Mouse (Mus musculus) monocyte, adult 5-6 weeks (primary cell): ENCODE measurements around the gene Gm7030. TPM values are rescaled to one million over a fixed set of nuclear protein-coding genes. Genes with fewer than 3 reads are reported as not detected.
A peak's percentile ranks its signal among the peaks of the same experiment; 100 is the strongest.
"Not testable (repeated sequence)": the region's sequence is repeated elsewhere in the genome, so short reads cannot be mapped to it uniquely, and the experiment has no call there.

Source experiments
- ATAC-seq: fragments of 153-309, 156-312 bp; replicated peaks from 2 replicates; pipeline ENCODE4 v1.8.0; 2017; ENCODE audit warnings: mild to moderate bottlenecking; ENCODE audit not compliant: low TSS enrichment, insufficient number of reproducible peaks, severe bottlenecking, poor library complexity, low FRiP score
- total RNA-seq: library from RNA; stranded (forward); fragments of 200-1000, 200-491, 200-594 nt; gene quantifications from 3 replicates; pipeline ENCODE4 v1.2.3, GENCODE M21; 2017

Gene Gm7030
- total RNA-seq, 1 experiment from 2014 or later, result not detected

DNA sequence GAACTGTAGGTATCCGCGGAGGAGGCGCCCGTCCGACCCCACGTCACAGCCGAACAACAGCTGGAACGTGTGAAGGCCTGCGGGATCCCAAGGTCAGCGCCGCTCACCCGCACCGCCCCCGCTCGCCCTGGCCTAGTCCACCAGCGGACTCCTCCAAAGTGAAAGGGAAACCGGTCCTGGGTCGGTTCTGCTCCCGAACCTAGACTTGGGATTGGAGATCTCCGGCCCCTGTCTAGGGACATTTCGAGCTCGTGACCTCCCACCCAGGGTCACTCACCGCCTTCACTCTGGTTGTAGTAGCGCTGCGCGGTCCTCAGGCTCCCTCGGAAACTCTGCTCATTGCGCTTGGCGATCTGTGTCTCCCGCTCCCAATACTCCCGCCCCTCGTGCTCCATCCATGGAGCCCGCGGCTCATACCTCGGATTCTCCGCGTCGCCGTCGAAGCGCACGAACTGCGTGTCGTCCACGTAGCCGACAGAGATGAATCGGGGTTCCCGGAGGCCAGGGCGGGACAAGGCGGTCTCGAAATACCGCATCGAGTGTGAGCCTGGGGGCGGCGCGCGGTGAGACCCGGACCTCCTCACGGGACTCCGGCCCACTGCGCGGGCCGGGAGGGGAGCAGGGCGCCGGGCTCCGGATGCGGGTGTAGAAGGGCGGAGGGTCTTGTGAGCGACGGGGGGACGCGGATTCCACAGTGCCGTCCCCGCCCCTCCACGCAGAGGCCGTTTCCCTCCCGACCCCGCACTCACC, 16.1 kb upstream of the Gm7030 start:
- peak; percentile 73 for ATAC-seq

DNA sequence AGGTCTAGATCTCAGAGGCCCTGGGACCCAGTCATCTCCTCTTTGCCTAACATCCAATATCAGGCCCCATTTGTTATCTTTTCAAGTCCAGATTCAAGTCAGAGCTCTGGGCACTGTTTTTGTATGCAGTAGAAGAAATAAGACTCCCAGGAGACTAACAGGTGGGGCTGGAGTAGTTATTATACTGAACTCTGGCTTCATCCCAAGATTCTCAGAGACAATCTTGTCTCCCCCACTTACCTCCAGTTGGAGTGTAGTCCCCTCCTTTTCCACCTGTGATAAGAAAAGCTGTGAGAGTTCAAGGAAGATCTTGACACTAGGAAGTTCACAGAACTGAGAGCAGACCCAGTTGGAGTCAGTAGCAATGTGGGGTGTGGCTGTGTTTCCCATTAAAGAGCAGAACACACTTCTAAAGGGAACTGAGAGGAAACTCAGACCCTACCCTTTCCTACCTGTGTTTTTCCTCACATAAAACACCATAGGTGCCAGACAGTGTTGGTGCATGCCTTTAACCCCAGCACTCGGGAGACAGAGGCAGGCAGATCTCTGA, 7.1 kb upstream of the Gm7030 start:
- ATAC-seq, result not testable (repeated sequence)

DNA sequence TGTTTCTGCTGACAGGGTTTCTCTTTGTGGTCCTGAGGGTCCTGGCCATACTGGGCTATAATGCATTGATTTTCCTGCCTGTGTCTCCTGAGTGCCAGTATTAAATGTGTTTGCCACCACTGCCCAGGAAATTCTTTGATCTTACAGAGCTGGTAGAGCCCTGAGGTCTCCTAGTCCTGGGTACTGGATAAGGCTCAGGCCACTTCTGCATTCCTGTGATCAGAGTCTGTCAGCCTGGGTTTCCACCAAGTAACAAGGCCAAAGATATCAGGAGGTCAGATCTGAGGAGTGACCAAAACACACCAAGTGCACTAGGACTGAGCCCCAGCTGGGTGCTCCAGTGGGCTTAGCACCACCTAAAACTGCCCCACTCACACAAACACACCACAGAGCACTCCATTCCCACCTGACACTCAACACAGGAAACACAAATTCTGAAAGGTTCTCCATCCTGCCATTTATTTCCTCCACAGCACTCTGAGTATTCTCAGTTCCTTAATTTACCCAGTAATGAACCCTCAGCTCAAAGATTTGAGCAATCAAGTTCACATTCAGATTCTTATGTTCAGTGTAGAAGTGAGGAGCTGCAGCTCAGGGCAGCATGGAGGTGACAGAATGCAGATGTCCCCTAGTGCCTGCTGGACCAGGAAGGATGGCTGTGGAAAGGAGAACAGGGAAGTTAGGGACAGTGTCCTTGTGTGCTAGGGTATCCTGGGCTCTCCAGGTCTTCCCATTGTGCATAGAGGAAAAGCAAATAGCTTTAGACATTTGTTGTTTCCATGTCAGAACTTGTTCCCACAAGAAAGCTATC, 6.4 kb upstream of the Gm7030 start:
- ATAC-seq, result peak; percentile 34; the same call in 1 of the 2 replicates

DNA sequence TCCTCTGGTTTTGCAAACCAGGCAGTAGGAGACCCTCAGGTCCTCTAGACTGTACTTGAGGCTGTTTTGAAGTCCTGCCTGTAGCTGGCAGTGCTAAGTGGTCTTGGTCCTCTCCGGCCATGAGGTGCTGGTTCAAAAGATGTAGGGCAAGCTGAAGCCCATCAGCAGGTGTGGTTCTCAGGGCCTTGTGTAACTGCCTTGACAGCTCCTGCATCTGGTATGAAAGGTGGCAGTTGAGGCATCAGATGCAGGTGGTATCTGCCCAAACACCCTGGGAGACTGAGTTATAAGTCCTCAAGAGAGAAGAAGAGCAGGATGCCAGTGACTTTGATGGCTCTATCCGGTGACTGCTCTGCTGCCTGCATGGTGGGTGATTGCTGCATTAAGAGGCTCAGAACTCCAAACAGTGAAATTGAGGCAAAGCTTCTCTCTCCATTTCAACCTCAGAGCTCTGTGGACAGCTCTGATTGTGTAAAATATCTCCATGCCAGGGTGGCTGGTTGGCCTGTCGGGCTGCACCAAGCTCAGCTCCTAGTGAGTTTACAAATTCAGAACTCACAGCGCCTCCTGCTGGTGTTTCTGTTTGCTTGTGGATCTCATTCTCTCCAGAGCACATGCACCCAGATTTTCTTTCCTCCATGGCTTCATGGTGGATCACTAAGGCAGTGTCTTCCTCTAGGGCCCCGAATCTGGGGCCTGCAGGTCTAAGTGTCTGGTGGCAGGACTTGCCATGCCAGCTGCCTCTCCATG, 2.5 kb upstream of the Gm7030 start:
- ATAC-seq, result no peak

DNA sequence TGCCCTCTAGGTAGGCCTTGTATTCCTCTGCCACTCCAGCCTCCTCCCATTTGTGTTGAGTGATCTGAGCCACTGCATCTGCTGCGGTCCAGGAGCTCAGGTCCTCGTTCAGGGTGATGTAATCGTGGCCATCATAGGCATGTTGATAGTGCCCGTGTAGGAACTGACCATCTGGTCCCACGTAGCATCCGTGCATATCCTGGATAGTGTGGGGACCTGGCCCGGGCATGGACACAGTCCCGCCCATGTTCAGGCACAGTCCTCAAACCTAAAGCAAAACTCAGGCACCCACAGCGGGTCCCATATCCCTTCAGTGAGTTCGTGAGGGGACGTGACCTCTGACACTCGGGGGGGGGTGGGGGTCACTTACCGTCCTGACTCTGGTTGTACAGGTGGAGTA, 700 bp downstream of the Gm7030 start:
- ATAC-seq, result not testable (repeated sequence)

DNA sequence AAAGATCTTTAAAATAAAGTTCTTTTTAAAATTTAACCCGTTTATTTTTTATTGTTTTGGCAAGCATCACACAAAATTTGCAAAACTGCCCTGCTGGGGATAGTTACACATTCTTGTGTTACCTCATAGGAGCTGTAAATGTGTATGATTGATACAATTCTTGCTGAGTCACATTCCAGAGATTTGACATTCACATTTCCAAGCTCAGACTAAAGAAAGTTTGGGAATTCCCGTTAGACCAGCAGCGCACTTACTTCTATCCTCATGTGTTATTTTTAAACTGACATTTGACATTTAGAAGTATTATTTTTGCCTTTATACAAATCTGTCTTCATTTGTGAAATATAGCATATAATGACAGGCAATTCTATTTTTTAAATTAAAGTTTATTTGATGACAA, 5.1 kb downstream of the Gm7030 start:
- ATAC-seq, result not testable (repeated sequence)

DNA sequence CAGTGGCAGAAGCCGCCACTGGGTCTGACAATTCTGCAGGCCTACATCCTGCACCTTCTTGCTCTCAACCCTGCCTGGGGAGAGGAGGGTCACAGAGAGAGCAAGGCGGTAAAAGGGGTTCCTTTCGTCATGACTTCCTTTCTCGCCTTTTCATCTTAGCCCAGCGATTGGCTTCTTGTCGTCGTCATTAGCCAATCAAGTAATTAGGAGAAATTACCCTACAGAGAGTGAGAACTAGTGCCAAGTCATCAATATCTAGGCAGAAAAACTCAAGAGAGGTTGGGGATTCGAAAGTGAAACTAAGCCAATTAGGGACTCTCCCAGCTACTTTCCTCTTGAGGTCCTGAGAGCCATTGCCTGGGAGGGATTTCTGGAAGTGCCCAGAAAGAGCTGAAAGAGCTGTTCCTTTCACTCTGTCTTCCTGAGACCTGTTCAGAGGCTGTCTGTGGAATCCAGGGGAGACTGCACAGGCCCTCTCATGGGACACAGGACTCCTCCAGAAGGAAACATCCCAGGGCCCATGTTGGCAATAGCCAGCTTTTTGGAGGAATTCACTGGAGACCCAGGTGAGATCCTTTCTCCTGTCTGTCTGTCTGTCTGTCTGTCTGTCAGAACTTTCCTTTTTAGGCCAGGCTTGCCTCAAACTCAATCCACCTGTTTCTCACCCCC, 7.7 kb downstream of the Gm7030 start, which contains the start of gene Gm19684:
TSS of gene Gm19684 (plus strand) at position 327 of the 669 bp plus-strand sequence.
- ATAC-seq, result peak; percentile 93

DNA sequence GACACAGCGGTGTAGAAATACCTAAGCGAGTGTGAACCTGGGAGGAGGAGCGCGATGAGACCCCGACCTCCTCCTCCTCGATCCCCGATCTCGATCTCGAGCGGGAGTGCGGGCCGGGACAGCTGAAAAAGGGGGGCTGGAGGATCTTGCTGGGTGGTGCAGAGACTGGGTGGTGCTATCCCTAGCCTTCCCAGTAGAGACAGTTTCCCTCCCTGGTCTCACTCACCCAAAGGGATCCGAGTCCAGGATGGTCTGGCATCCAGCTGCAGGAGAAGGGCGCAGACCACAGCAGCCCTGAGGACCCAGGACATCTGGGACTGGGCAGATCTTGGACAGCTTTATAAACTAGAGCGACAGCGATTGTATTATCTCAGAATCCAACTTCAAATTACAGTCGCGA, 8.4 kb downstream of the Gm7030 start:
- peak; percentile 13; the same call in 1 of the 2 replicates for ATAC-seq

DNA sequence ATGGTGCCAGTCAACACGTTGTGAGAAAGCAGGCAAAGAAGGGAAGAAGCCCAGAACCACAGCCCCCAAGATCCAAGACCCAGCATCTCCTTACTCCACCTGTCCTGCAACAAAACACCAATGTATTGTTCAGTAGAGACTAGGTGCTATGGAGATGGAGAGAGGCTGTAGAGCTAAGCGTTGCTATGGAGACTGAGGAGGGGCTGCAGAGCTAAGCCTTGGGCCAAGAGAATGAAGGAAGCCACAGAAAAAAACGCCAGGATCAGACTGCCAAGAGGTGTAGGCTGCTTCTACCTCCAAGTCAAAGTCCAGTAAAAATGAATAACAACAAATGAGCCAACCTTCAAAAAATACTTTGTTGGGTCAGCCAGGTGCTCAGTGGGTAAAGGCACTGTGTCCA, 12.7 kb downstream of the Gm7030 start:
- not testable (repeated sequence) for ATAC-seq

DNA sequence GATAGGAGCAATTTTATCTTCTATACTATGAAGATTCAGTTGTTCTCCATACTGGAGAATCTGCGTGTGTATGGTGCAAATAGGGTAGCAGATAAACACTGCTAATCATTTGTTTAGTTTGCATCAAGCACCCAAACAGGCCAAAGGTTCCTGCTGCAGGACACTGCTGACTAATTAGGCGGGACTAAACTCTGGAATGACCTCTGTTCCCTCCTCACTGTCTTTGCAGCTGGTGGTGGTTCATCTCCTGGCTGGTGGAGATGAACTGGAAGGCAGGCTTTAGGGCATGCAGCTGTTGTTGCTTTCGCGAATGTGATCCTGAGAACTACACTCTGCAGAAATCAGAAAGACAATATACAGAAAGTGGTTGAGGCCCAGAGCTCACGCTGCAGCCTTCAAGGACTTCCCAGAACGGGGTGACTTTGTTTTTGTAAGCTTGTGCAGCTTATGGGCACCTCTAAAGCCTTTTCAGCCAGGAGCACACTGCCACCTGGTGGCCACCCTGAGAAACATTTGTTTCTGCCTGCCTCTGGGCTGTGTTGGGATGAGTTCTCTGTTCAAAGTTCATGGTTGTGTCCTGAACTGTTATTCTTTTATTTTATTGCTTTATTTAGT, 15.1 kb downstream of the Gm7030 start:
- peak; percentile 62 for ATAC-seq

DNA sequence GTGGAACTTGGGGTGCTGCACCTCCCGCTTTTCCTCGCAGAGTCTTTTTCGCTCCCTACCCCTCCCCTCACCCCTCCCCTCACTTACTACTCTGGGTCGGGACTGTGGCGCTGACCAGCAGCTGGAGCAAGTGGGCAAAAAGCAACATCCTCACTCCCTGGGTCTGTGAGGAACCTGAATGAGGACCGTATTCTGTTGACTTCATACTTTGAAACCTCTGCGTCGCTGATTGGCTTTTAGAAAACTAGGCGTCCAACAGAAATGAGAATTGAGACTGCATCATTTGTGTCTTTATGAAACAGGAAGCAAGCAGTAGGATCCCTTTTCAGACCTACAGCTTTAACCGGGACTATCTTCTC, 17.7 kb downstream of the Gm7030 start:
- ATAC-seq, result peak; percentile 86

DNA sequence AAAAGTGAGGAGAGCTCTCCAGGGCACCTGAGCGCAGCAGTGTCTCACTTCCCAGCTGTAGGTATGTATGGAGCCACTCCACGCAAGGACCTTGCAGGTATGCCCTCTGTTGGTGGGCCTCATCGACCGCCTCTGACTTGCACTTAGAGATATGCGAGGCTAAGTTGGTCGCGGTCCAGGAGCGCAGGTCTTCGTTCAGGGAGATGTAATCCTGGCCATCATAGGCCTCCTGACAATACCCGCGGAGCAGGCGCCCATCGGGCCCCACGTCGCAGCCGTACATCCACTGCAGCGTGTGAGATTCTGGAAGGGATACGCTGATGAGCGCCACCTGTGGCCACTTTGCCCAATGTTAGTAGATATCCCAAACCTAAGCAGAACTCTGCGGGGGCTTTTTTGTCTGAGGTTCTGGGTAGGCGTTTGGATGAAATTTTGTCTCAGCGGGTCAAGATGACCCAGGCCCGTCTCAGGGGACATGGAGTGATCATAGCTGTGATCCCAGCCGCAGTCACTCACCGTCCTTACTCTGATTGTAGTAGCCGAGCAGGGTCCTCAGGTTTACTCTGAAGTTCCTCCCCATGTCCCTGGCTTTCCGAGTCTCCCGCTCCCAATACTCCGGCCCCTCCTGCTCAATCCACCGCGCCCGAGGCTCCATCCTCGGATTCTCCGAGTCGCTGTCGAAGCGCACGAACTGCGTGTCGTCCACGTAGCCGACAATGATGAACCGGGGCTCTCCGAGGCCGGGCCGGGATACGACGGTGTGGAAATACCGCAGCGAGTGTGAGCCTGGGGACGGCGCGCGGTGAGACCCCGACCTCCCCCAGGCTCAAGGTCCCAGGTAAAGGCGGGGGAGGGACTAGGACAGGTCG, 18.4 kb downstream of the Gm7030 start:
- peak; percentile 82 for ATAC-seq

DNA sequence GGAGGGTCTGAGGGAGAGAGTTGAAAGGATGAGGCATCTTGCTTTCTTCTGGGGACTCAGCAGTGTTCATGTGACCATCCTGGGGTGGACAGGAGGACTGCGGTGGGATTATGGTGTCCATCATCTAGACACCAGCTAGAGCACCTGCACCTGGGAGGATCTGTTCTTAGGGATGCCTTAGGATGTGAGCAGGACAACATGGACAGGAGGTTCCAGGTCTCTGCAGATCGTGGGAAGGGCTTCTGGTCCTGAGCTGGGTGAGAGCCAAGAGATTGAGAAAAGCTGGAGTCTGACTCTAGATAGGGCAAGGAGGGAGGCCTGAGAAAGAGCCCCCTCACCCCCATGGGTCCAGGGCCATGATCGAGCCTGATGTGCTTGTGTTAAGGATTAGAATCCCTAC, 19.1 kb downstream of the Gm7030 start:
- ATAC-seq, result not testable (repeated sequence)

DNA sequence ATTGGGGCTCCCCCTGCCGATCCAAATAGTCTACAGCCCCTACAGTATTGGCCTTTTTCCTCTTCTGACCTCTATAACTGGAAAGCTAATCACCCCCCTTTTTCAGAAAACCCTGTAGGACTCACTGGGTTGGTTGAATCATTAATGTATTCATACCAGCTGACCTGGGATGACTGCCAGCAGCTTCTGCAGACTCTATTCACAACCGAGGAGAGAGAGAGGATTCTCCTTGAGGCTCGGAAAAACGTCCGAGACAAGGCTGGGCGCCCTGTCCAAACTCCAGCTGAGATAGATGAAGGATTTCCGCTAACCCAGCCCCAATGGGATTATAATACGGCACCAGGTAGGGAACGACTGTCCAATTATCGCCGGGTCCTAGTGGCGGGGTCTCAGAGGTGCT, 27.1 kb downstream of the Gm7030 start:
- not testable (repeated sequence) for ATAC-seq

DNA sequence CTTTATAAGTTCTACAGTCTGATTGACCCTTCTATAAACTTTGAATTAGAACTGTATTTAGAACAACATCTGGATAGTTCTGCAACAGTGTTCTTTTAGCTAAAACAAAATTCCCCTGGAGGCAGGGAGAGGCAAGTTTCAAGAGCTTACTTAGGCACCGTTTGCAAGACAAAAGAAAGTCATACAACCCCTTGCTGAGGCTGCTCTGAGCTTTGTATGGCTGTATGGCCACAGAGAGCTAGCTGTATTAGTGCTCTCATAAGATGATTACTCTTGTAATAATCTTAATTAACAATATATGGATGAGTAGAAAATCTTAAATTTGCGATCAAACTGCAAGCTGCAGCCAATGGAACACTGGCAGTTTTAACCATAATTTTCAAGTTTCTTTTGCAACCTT, 29.6 kb downstream of the Gm7030 start:
- ATAC-seq, result not testable (repeated sequence)

DNA sequence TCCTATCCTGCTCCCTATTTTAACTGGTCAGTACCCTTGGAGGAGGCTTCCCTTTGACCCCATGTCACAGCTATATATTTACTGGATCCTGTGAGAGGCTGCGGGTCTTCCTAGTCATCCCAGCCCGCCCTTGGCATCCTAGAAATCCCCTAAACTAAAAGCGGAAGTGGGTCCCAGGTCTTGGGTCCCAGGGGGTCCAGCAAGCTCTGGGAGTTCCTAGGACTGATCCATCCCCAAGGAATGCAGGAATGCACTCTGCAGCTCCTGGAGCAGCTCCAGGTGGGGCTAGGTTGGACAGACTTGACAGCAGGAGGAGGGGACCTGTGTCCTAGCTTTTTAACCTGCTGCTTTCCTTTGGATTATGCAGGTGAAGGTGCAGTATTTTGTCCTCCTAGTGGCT, 35.3 kb downstream of the Gm7030 start:
- no peak for ATAC-seq

DNA sequence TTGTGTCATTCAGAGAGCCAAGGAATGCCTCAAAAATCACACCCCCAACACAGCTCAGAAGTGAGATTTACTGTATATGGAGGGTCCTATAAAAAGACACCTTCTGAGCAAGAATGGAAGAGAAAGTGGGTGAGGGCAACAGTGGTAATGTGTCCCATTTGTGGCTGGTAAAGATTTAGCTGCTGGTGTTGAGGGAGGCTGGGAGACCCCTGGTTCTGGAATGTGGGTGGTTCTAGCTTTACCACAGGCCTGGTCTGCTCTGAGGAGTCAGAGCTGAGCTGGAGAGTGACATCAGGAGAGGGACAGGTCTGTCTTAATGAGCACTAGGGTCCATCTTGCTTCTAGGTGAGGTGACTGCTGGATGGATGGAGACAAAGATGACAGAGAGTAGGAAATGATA, 36.7 kb downstream of the Gm7030 start:
- not testable (repeated sequence) for ATAC-seq
